Mouse (Mus musculus) liver, adult 2 months (tissue): Measurements from ENCODE around the gene Ints4.

Experiments
- CTCF ChIP-seq: fragments of 200-500 bp; IDR thresholded peaks from 2 replicates; pipeline ENCODE4 v1.5.1; 2011; ENCODE audit warnings: low read depth, low read length, control low read depth
- POLR2A ChIP-seq: fragments of 200-500 bp; IDR thresholded peaks from 2 replicates; pipeline ENCODE4 v1.6.1; 2011; ENCODE audit warnings: low read length, control low read depth; ENCODE audit not compliant: insufficient read depth; ENCODE audit errors: extremely low read depth

DNA sequence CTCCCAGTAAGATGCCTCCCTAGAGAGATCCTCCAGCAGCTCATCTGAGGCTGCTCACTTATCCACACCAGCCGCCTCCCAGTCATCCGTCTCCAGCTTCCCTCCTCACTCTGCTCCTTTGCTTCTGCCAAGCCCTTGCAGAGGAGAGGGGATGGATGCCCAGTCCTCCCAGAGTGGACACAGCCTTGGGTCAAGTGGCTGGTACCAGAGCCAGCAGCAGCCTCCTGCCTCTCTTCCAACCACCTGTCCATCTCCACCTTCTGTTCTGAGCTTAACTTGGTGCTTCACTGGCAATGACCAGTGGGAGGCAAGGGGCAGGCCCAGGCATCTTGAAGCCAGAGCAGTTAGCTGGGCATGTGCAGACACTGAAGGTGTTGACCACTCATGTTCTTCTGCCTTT, 65.7 kb downstream of the Ints4 start:
- no peak for TF ChIP-seq POLR2A
- no peak for TF ChIP-seq CTCF
